Mouse (Mus musculus) heart, postnatal 0 days (tissue): ENCODE results near the gene Rbbp4. TPM values are rescaled to one million over a fixed set of nuclear protein-coding genes. Genes with fewer than 3 reads are reported as not detected.

ENCODE experiments used
- ATAC-seq: fragments of 200-750 bp; cut with Nextera tagmentation; 2 replicates; pipeline ENCODE4 v1.8.0; 2017; ENCODE audit warnings: low read depth, moderate number of reproducible peaks, moderate library complexity; ENCODE audit not compliant: insufficient read depth
- DNase-seq: peaks from one replicate; pipeline ENCODE4 v3.0.0-alpha.2; 2016; ENCODE audit warnings: low spot score
- H3K27ac ChIP-seq: fragments of 300-500 bp; sonication (generic); 2 replicates; pipeline ENCODE4 v1.5.1; 2014; ENCODE audit warnings: low read depth, mild to moderate bottlenecking
- H3K27me3 ChIP-seq: fragments of 300-500 bp; sonication (generic); 2 replicates; pipeline ENCODE4 v1.6.1; 2014; ENCODE audit warnings: low read length, mixed read lengths; ENCODE audit not compliant: control insufficient read depth, insufficient read depth
- H3K36me3 ChIP-seq: fragments of 300-500 bp; sonication (generic); replicated peaks from 2 replicates; pipeline ENCODE4 v1.6.1; 2014; ENCODE audit warnings: low read length, mixed read lengths; ENCODE audit not compliant: control insufficient read depth, insufficient read depth
- H3K4me1 ChIP-seq: fragments of 300-500 bp; sonication (generic); 2 replicates; pipeline ENCODE4 v1.6.1; 2014; ENCODE audit warnings: antibody characterized with exemption; ENCODE audit not compliant: control insufficient read depth, insufficient read depth
- H3K4me2 ChIP-seq: fragments of 300-500 bp; sonication (generic); 2 replicates; pipeline ENCODE4 v1.6.1; 2014; ENCODE audit warnings: low read depth, mild to moderate bottlenecking, low read length, moderate library complexity
- H3K4me3 ChIP-seq: fragments of 300-500 bp; sonication (generic); 2 replicates; pipeline ENCODE4 v1.5.1; 2014; ENCODE audit warnings: low read depth, low read length
- H3K9ac ChIP-seq: fragments of 300-500 bp; sonication (generic); replicated peaks from 2 replicates; pipeline ENCODE4 v1.6.1; 2014; ENCODE audit warnings: low read depth, low read length, mixed read lengths
- H3K9me3 ChIP-seq: fragments of 300-500 bp; sonication (generic); replicated peaks from 2 replicates; pipeline ENCODE4 v1.6.1; 2016; ENCODE audit warnings: low read length; ENCODE audit not compliant: control insufficient read depth
- CTCF ChIP-seq: IDR thresholded peaks from 2 replicates; pipeline ENCODE4 v1.5.1; 2016; ENCODE audit warnings: antibody characterized with exemption, control low read depth, low read depth
- EP300 ChIP-seq: IDR thresholded peaks from 2 replicates; pipeline ENCODE4 v1.6.1; 2016; ENCODE audit warnings: antibody characterized with exemption, low read depth
- WGBS: fragments of 180-500 bp; shearing (Covaris S2); extraction: QIAGEN DNeasy Blood & Tissue Kit; methylation state at CpG from one replicate; pipeline ENCODE4 v1.1.7; 2014; 5-methylcytosine and 5-hydroxymethylcytosine counted together
- polyA plus RNA-seq: library from polyadenylated mRNA; unstranded; fragments of >200 nt; fragmentation: Nextera tagmentation; extraction: Ambion mirVana; gene quantifications from 2 replicates; pipeline ENCODE4 v1.2.1, GENCODE M21; 2015
- total RNA-seq: library from RNA; depleted of rRNA; stranded (reverse); fragments of >200 nt; gene quantifications from 2 replicates; pipeline ENCODE4 v1.2.3, GENCODE M21; 2014; ENCODE audit warnings: low replicate concordance

Gene Rbbp4
- total and polyA plus RNA-seq, 2 experiments from 2014 or later, result 97.3 to 222 TPM

GRCm38 (mm10) chr4:129381148-129381547, 46.0 kb upstream of the Rbbp4 start:
- ATAC-seq (no peak), DNase-seq (no peak)
- WGBS, result 84% methylated on average over 8 of the region's 8 CpGs
- Histone ChIP-seq H3K27ac (no peak overlapping the region), H3K4me3 (no peak overlapping the region), H3K4me2 (no peak overlapping the region), H3K36me3 (no peaks in the 10 kb centered on the region), H3K4me1 (no peaks in the 10 kb centered on the region), H3K9me3 (no peaks in the 10 kb centered on the region), H3K27me3 (no peaks in the 10 kb centered on the region), H3K9ac (no peak overlapping the region)
- TF ChIP-seq EP300 (no peak), CTCF (no peak)

GRCm38 (mm10) chr4:129379805-129380204, 44.6 kb upstream of the Rbbp4 start:
- H3K4me1 ChIP-seq, result no peaks in the 10 kb centered on the region
- no peak overlapping the region for H3K4me3 ChIP-seq
- H3K36me3 ChIP-seq, result no peaks in the 10 kb centered on the region
- H3K9ac ChIP-seq, result no peak overlapping the region
- H3K9me3 ChIP-seq, result no peaks in the 10 kb centered on the region
- TF ChIP-seq EP300, result no peak
- TF ChIP-seq CTCF, result no peak
- H3K27ac ChIP-seq, result no peak overlapping the region
- H3K4me2 ChIP-seq, result no peak overlapping the region
- ATAC-seq, result no peak
- H3K27me3 ChIP-seq, result no peaks in the 10 kb centered on the region
- 66% methylated on average over 3 of the region's 3 CpGs for WGBS
- DNase-seq, result no peak

GRCm38 (mm10) chr4:129377601-129378390, 42.6 kb upstream of the Rbbp4 start, which contains the start of gene Zbtb8a:
Gene Zbtb8a, minus strand, starts transcription at chr4:129378116.
- no peaks in the 10 kb centered on the region for H3K4me1 ChIP-seq
- H3K9ac ChIP-seq, result peak within 1 kb of the TSS; percentile 92
- H3K27ac ChIP-seq, result peak within 1 kb of the TSS; percentile 81
- H3K4me3 ChIP-seq, result peak within 1 kb of the TSS; percentile 89
- WGBS, result 2% methylated on average over 61 of the region's 65 CpGs
- no peak for TF ChIP-seq CTCF
- TF ChIP-seq EP300, result no peak
- peak; percentile 67 for ATAC-seq
- no peaks in the 10 kb centered on the region for H3K36me3 ChIP-seq
- peak; percentile 52 for DNase-seq
- no peaks in the 10 kb centered on the region for H3K9me3 ChIP-seq
- H3K4me2 ChIP-seq, result peak within 1 kb of the TSS; percentile 93
- no peaks in the 10 kb centered on the region for H3K27me3 ChIP-seq

- peak; percentile 34 for DNase-seq
- H3K27me3 ChIP-seq, result no peaks in the 10 kb centered on the region
- WGBS, result under 1% methylated on average over 61 of the region's 68 CpGs
- peak; percentile 69 for ATAC-seq
- H3K4me2 ChIP-seq, result peak overlapping the region; percentile 93
- peak overlapping the region; percentile 89 for H3K4me3 ChIP-seq
- no peaks in the 10 kb centered on the region for H3K9me3 ChIP-seq
- no peaks in the 10 kb centered on the region for H3K36me3 ChIP-seq
- peak overlapping the region; percentile 81 for H3K27ac ChIP-seq
- no peaks in the 10 kb centered on the region for H3K4me1 ChIP-seq
- peak overlapping the region; percentile 92 for H3K9ac ChIP-seq
- no peak for TF ChIP-seq EP300
- no peak for TF ChIP-seq CTCF
Observed at GRCm38 (mm10) chr4:129376961-129377545, 41.9 kb upstream of the Rbbp4 start.

GRCm38 (mm10) chr4:129375821-129376220, 40.7 kb upstream of the Rbbp4 start:
- Histone ChIP-seq H3K27me3 (no peaks in the 10 kb centered on the region), H3K36me3 (no peaks in the 10 kb centered on the region), H3K9me3 (no peaks in the 10 kb centered on the region), H3K27ac (no peak overlapping the region), H3K4me2 (no peak overlapping the region), H3K4me1 (no peaks in the 10 kb centered on the region), H3K4me3 (no peak overlapping the region), H3K9ac (no peak overlapping the region)
- no peak for DNase-seq
- WGBS, result 75% methylated on average over 5 of the region's 5 CpGs
- TF ChIP-seq EP300 (no peak), CTCF (no peak)
- no peak for ATAC-seq
